Mouse (Mus musculus): ENCODE measurements at regions not wholly inside any gene's neighbourhood (a gene's known extent, or its start where the extent isn't known, plus 50 kb on each side); places are given as distances from the start of the nearest gene placed in this dataset.

DNA sequence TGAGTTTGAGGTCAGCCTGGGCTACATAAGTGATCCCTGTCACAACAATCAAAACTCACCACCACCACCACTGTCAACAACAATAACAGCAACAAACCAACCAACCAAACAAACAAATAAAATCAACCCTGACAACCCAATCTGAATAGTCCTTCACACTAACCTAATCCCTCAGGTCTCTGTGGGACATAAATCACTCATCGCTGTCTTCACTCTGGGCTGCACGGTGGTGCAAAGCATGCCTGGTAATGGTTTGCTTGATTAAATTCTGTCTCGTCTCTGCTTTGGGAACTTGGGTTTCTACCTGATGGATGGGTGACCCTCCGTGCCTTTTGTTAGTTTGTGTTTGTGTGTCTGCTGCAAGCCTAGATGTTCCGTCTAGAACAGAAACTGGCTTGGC lies 100.6 kb downstream of the Slc17a6 start:
- Histone ChIP-seq H3K27me3 (replicated peaks; ENCODE audit: control insufficient read depth, insufficient read depth, low read length) (no peaks in the 10 kb centered on the region), H3K27ac (replicated peaks; ENCODE audit: low read depth, low read length) (no peak overlapping the region), H3K9me3 (ENCODE audit: control insufficient read depth, low read length) (no peaks in the 10 kb centered on the region), H3K9ac (ENCODE audit: low read depth, low read length) (no peak overlapping the region), H3K4me3 (ENCODE audit: low read depth, low read length) (no peak overlapping the region), H3K36me3 (ENCODE audit: control insufficient read depth, insufficient read depth, low read length) (no peaks in the 10 kb centered on the region), H3K4me1 (ENCODE audit: control insufficient read depth, insufficient read depth, low read length) (no peaks in the 10 kb centered on the region), H3K4me2 (ENCODE audit: low read depth, low read length) (no peak overlapping the region)
- DNase-seq (ENCODE audit: low spot score) (no peak), ATAC-seq (ENCODE audit: low read depth) (no peak)
- 47% methylated on average over 5 of the region's 5 CpGs for WGBS

GRCm38 (mm10) chr7:51723955-51724354 lies 102.1 kb downstream of the Slc17a6 start:
- DNase-seq (ENCODE audit: low spot score): no peak
- Histone ChIP-seq H3K36me3 (ENCODE audit: control insufficient read depth, insufficient read depth, low read length) (no peaks in the 10 kb centered on the region), H3K9me3 (ENCODE audit: control insufficient read depth, low read length) (no peaks in the 10 kb centered on the region), H3K27me3 (replicated peaks; ENCODE audit: control insufficient read depth, insufficient read depth, low read length) (no peaks in the 10 kb centered on the region), H3K4me1 (ENCODE audit: control insufficient read depth, insufficient read depth, low read length) (no peaks in the 10 kb centered on the region), H3K27ac (replicated peaks; ENCODE audit: low read depth, low read length) (no peak overlapping the region), H3K4me3 (ENCODE audit: low read depth, low read length) (no peak overlapping the region), H3K4me2 (ENCODE audit: low read depth, low read length) (no peak overlapping the region), H3K9ac (ENCODE audit: low read depth, low read length) (no peak overlapping the region)
- 67% methylated on average over 5 of the region's 5 CpGs for WGBS
- no peak for ATAC-seq (ENCODE audit: low read depth)

- ATAC-seq (ENCODE audit: low read depth) (no peak), DNase-seq (ENCODE audit: low spot score) (peak; percentile 5)
- Histone ChIP-seq H3K36me3 (ENCODE audit: control insufficient read depth, insufficient read depth, low read length) (no peaks in the 10 kb centered on the region), H3K4me1 (ENCODE audit: control insufficient read depth, insufficient read depth, low read length) (no peaks in the 10 kb centered on the region), H3K27ac (replicated peaks; ENCODE audit: low read depth, low read length) (no peak overlapping the region), H3K9ac (ENCODE audit: low read depth, low read length) (no peak overlapping the region), H3K9me3 (ENCODE audit: control insufficient read depth, low read length) (no peaks in the 10 kb centered on the region), H3K4me3 (ENCODE audit: low read depth, low read length) (no peak overlapping the region), H3K27me3 (replicated peaks; ENCODE audit: control insufficient read depth, insufficient read depth, low read length) (no peaks in the 10 kb centered on the region), H3K4me2 (ENCODE audit: low read depth, low read length) (no peak overlapping the region)
- WGBS: 34% methylated on average over 2 of the region's 2 CpGs
Measured at GRCm38 (mm10) chr7:51736285-51736684, 114.5 kb downstream of the Slc17a6 start.

- H3K36me3 ChIP-seq (ENCODE audit: control insufficient read depth, insufficient read depth, low read length): no peaks in the 10 kb centered on the region
- 84% methylated on average over 5 of the region's 5 CpGs for WGBS
Measured at GRCm38 (mm10) chr7:51739590-51739989, 117.8 kb downstream of the Slc17a6 start.

DNA sequence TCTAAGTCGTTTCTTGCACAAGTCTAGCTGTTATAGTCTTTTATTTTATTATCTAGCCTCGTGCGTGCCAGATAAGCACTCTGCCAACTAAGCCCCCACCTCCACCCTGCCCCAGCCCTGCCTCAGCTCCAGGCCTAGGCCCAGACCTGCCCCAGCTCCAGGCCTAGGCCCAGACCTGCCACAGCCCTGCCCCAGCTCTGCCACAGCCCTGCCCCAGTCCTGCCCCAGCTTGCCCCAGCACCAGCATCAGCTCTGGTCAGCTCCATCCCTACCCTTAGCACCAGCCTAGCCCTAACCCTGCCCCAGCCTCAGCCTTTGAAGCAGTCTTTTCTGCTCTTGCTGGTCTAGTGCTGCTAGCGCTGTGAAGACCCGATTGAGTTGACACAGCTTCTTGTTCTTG lies 119.1 kb downstream of the Slc17a6 start:
- H3K36me3 ChIP-seq (ENCODE audit: control insufficient read depth, insufficient read depth, low read length): no peaks in the 10 kb centered on the region
- WGBS: 72% methylated on average over 5 of the region's 5 CpGs
- no peak overlapping the region for H3K9ac ChIP-seq (ENCODE audit: low read depth, low read length)
- ATAC-seq (ENCODE audit: low read depth) (no peak), DNase-seq (ENCODE audit: low spot score) (no peak)
- H3K9me3 ChIP-seq (ENCODE audit: control insufficient read depth, low read length): no peaks in the 10 kb centered on the region
- no peak overlapping the region for H3K4me3 ChIP-seq (ENCODE audit: low read depth, low read length)
- H3K27me3 ChIP-seq (replicated peaks; ENCODE audit: control insufficient read depth, insufficient read depth, low read length): no peaks in the 10 kb centered on the region
- H3K4me1 ChIP-seq (ENCODE audit: control insufficient read depth, insufficient read depth, low read length): no peaks in the 10 kb centered on the region
- H3K27ac ChIP-seq (replicated peaks; ENCODE audit: low read depth, low read length): no peak overlapping the region
- no peak overlapping the region for H3K4me2 ChIP-seq (ENCODE audit: low read depth, low read length)

More at GRCm38 (mm10) chr7:51739590-51739989, 117.8 kb downstream of the Slc17a6 start:
- Histone ChIP-seq H3K27ac (replicated peaks; ENCODE audit: low read depth, low read length) (no peak overlapping the region), H3K4me3 (ENCODE audit: low read depth, low read length) (no peak overlapping the region), H3K4me1 (ENCODE audit: control insufficient read depth, insufficient read depth, low read length) (no peaks in the 10 kb centered on the region), H3K9ac (ENCODE audit: low read depth, low read length) (no peak overlapping the region), H3K27me3 (replicated peaks; ENCODE audit: control insufficient read depth, insufficient read depth, low read length) (no peaks in the 10 kb centered on the region), H3K4me2 (ENCODE audit: low read depth, low read length) (no peak overlapping the region), H3K9me3 (ENCODE audit: control insufficient read depth, low read length) (no peaks in the 10 kb centered on the region)
- DNase-seq (ENCODE audit: low spot score) (no peak), ATAC-seq (ENCODE audit: low read depth) (no peak)

- H3K27ac ChIP-seq (replicated peaks; ENCODE audit: low read depth, low read length): no peak overlapping the region
- H3K9ac ChIP-seq (ENCODE audit: low read depth, low read length): no peak overlapping the region
- no peaks in the 10 kb centered on the region for H3K36me3 ChIP-seq (ENCODE audit: control insufficient read depth, insufficient read depth, low read length)
- no peaks in the 10 kb centered on the region for H3K9me3 ChIP-seq (ENCODE audit: control insufficient read depth, low read length)
- no peak overlapping the region for H3K4me3 ChIP-seq (ENCODE audit: low read depth, low read length)
- H3K4me2 ChIP-seq (ENCODE audit: low read depth, low read length): no peak overlapping the region
- no peak for DNase-seq (ENCODE audit: low spot score)
- 76% methylated on average over 2 of the region's 2 CpGs for WGBS
- ATAC-seq (ENCODE audit: low read depth): no peak
- no peaks in the 10 kb centered on the region for H3K27me3 ChIP-seq (replicated peaks; ENCODE audit: control insufficient read depth, insufficient read depth, low read length)
- H3K4me1 ChIP-seq (ENCODE audit: control insufficient read depth, insufficient read depth, low read length): no peaks in the 10 kb centered on the region
Measured at GRCm38 (mm10) chr7:51742720-51743119, 119.1 kb upstream of the Gas2 start.

- Histone ChIP-seq H3K9me3 (ENCODE audit: control insufficient read depth, low read length) (no peaks in the 10 kb centered on the region), H3K4me2 (ENCODE audit: low read depth, low read length) (no peak overlapping the region), H3K36me3 (ENCODE audit: control insufficient read depth, insufficient read depth, low read length) (no peaks in the 10 kb centered on the region), H3K27ac (replicated peaks; ENCODE audit: low read depth, low read length) (no peak overlapping the region), H3K4me3 (ENCODE audit: low read depth, low read length) (no peak overlapping the region), H3K9ac (ENCODE audit: low read depth, low read length) (no peak overlapping the region), H3K27me3 (replicated peaks; ENCODE audit: control insufficient read depth, insufficient read depth, low read length) (no peaks in the 10 kb centered on the region), H3K4me1 (ENCODE audit: control insufficient read depth, insufficient read depth, low read length) (no peaks in the 10 kb centered on the region)
- DNase-seq (ENCODE audit: low spot score) (no peak), ATAC-seq (ENCODE audit: low read depth) (no peak)
- 94% methylated on average over 3 of the region's 3 CpGs for WGBS
Measured at GRCm38 (mm10) chr7:51745598-51745997, 116.2 kb upstream of the Gas2 start.

GRCm38 (mm10) chr7:51748633-51749303 lies 113.0 kb upstream of the Gas2 start:
- H3K4me3 ChIP-seq (ENCODE audit: low read depth, low read length): no peak overlapping the region
- no peak overlapping the region; the same call in 1 of the 2 replicates for H3K27ac ChIP-seq (replicated peaks; ENCODE audit: low read depth, low read length)
- 57% methylated on average over 10 of the region's 10 CpGs for WGBS
- H3K4me1 ChIP-seq (ENCODE audit: control insufficient read depth, insufficient read depth, low read length): no peaks in the 10 kb centered on the region; the same call in 1 of the 2 replicates
- H3K4me2 ChIP-seq (ENCODE audit: low read depth, low read length): no peak overlapping the region
- DNase-seq (ENCODE audit: low spot score) (peak; percentile 66), ATAC-seq (ENCODE audit: low read depth) (no peak; the same call in 1 of the 2 replicates)
- no peaks in the 10 kb centered on the region for H3K27me3 ChIP-seq (replicated peaks; ENCODE audit: control insufficient read depth, insufficient read depth, low read length)
- H3K36me3 ChIP-seq (ENCODE audit: control insufficient read depth, insufficient read depth, low read length): no peaks in the 10 kb centered on the region
- no peak overlapping the region for H3K9ac ChIP-seq (ENCODE audit: low read depth, low read length)
- H3K9me3 ChIP-seq (ENCODE audit: control insufficient read depth, low read length): no peaks in the 10 kb centered on the region
